Mouse (Mus musculus) forebrain, embryonic 11.5 days (tissue): ENCODE measurements around the gene Cd82. TPM values are rescaled to one million over a fixed set of nuclear protein-coding genes. Genes with fewer than 3 reads are reported as not detected.

Experiments
- ATAC-seq: fragments of 200-750 bp; cut with Nextera tagmentation; replicated peaks from 2 replicates; pipeline ENCODE4 v1.8.0; 2017; ENCODE audit warnings: moderate TSS enrichment; ENCODE audit not compliant: low FRiP score
- DNase-seq: peaks from one replicate; pipeline ENCODE4 v3.0.0-alpha.2; 2017; ENCODE audit warnings: low spot score
- H3K27ac ChIP-seq: fragments of 300-500 bp; sonication (generic); 2 replicates; pipeline ENCODE4 v1.5.1; 2014; ENCODE audit warnings: low read depth, low read length
- H3K27me3 ChIP-seq: fragments of 300-500 bp; sonication (generic); 2 replicates; pipeline ENCODE4 v1.6.1; 2014; ENCODE audit warnings: mild to moderate bottlenecking, low read length, mixed read lengths; ENCODE audit not compliant: control insufficient read depth, insufficient read depth
- H3K36me3 ChIP-seq: fragments of 300-500 bp; sonication (generic); 2 replicates; pipeline ENCODE4 v1.6.1; 2014; ENCODE audit warnings: mild to moderate bottlenecking, low read length, moderate library complexity, mixed read lengths; ENCODE audit not compliant: control insufficient read depth, insufficient read depth
- H3K4me1 ChIP-seq: fragments of 300-500 bp; sonication (generic); replicated peaks from 2 replicates; pipeline ENCODE4 v1.6.1; 2014; ENCODE audit warnings: low read length, mixed read lengths; ENCODE audit not compliant: control insufficient read depth, insufficient read depth
- H3K4me2 ChIP-seq: fragments of 300-500 bp; sonication (generic); 2 replicates; pipeline ENCODE4 v1.6.1; 2014; ENCODE audit warnings: low read depth, mild to moderate bottlenecking, low read length, moderate library complexity, mixed read lengths; ENCODE audit not compliant: severe bottlenecking
- H3K4me3 ChIP-seq: fragments of 300-500 bp; sonication (generic); 2 replicates; pipeline ENCODE4 v1.5.1; 2014; ENCODE audit warnings: low read depth, low read length
- H3K9ac ChIP-seq: fragments of 300-500 bp; sonication (generic); 2 replicates; pipeline ENCODE4 v1.6.1; 2014; ENCODE audit warnings: low read length
- H3K9me3 ChIP-seq: fragments of 300-500 bp; sonication (generic); 2 replicates; pipeline ENCODE4 v1.6.1; 2016; ENCODE audit warnings: low read length, mixed read lengths; ENCODE audit not compliant: control insufficient read depth
- WGBS: fragments of 180-500 bp; shearing (Covaris S2); extraction: QIAGEN DNeasy Blood & Tissue Kit; methylation state at CpG from one replicate; pipeline ENCODE4 v1.1.7; 2014; 5-methylcytosine and 5-hydroxymethylcytosine counted together
- polyA plus RNA-seq: library from polyadenylated mRNA; unstranded; fragments of >200 nt; fragmentation: Nextera tagmentation; extraction: Ambion mirVana; gene quantifications from 2 replicates; pipeline ENCODE4 v1.2.1, GENCODE M21; 2014

Gene Cd82
- polyA plus RNA-seq, 1 experiment from 2014 or later = 4.5 TPM

DNA sequence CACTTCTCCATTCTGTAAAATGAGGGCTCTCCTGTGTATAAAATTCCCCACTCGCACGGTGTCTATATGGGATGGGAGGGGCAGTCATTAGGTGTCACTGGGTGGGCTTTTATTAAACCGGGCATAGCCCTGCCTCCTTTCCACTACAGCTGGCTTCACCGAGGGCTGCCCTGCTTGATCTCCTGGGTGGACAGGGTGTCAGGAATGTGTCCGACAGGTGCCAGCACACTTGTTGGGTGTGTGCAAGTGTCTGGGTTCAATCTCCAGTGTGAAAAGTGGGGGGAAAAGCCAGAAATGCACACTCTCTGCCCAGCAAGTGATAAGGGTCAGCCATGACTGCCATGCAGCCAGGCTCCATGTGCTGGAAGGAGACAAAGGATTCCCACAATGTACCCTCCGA is 10.9 kb downstream of the Cd82 start:
- Histone ChIP-seq H3K36me3 (no peaks in the 10 kb centered on the region), H3K4me2 (no peak overlapping the region), H3K9me3 (no peaks in the 10 kb centered on the region), H3K27me3 (no peaks in the 10 kb centered on the region), H3K9ac (no peak overlapping the region), H3K4me3 (no peak overlapping the region), H3K4me1 (no peaks in the 10 kb centered on the region), H3K27ac (no peak overlapping the region)
- DNase-seq (no peak), ATAC-seq (no peak)
- 78% methylated on average over 6 of the region's 6 CpGs for WGBS

GRCm38 (mm10) chr2:93451219-93451938 is 11.6 kb downstream of the Cd82 start:
- no peak for ATAC-seq
- Histone ChIP-seq H3K4me3 (no peak overlapping the region), H3K27me3 (no peaks in the 10 kb centered on the region), H3K27ac (no peak overlapping the region), H3K9me3 (no peaks in the 10 kb centered on the region), H3K4me1 (no peaks in the 10 kb centered on the region), H3K9ac (no peak overlapping the region), H3K36me3 (no peaks in the 10 kb centered on the region), H3K4me2 (no peak overlapping the region)
- WGBS = 61% methylated on average over 6 of the region's 6 CpGs
- no peak for DNase-seq

- DNase-seq (no peak), ATAC-seq (no peak)
- Histone ChIP-seq H3K27ac (no peak overlapping the region), H3K9me3 (no peaks in the 10 kb centered on the region), H3K27me3 (no peaks in the 10 kb centered on the region), H3K4me1 (no peaks in the 10 kb centered on the region), H3K4me2 (no peak overlapping the region), H3K9ac (no peak overlapping the region), H3K4me3 (no peak overlapping the region), H3K36me3 (no peaks in the 10 kb centered on the region)
- 84% methylated on average over 7 of the region's 7 CpGs for WGBS
Measured at GRCm38 (mm10) chr2:93450695-93451094, 12.2 kb downstream of the Cd82 start.

- H3K27ac ChIP-seq = no peak overlapping the region
- no peak for DNase-seq
- no peak for ATAC-seq
- no peaks in the 10 kb centered on the region for H3K4me1 ChIP-seq
- WGBS = 81% methylated on average over 2 of the region's 2 CpGs
- no peak overlapping the region for H3K4me3 ChIP-seq
- H3K4me2 ChIP-seq = no peak overlapping the region
- H3K27me3 ChIP-seq = no peaks in the 10 kb centered on the region
- H3K9me3 ChIP-seq = no peaks in the 10 kb centered on the region
- H3K36me3 ChIP-seq = no peaks in the 10 kb centered on the region
- no peak overlapping the region for H3K9ac ChIP-seq
Measured at GRCm38 (mm10) chr2:93449657-93450056, 13.3 kb downstream of the Cd82 start.

DNA sequence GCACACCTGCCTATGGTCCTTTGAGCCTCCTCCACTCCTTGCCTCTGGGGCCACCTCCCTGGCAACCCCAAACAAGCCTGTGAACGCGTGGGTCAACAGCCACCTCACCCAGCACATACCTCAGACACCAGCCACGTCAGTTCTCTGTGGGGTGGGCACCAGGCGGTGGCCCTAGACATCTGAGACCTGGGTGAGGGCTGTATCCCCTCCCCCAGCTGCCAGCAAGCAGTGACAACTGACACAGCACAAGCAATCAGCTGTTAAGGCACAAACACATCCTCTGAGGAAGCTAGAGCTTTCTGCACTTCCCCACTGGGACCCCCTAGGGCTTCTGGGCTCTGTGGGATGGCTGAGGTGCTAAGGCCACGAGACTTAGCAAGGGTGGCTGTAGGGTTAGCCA is 14.2 kb downstream of the Cd82 start:
- no peak overlapping the region for H3K27ac ChIP-seq
- no peaks in the 10 kb centered on the region for H3K36me3 ChIP-seq
- DNase-seq (no peak), ATAC-seq (no peak)
- H3K27me3 ChIP-seq = no peaks in the 10 kb centered on the region
- WGBS = 54% methylated on average over 5 of the region's 5 CpGs
- H3K4me1 ChIP-seq = no peaks in the 10 kb centered on the region
- no peak overlapping the region for H3K4me2 ChIP-seq
- H3K9me3 ChIP-seq = no peaks in the 10 kb centered on the region
- no peak overlapping the region for H3K4me3 ChIP-seq
- no peak overlapping the region for H3K9ac ChIP-seq

GRCm38 (mm10) chr2:93447500-93448249 is 15.3 kb downstream of the Cd82 start:
- H3K27ac ChIP-seq = no peak overlapping the region
- H3K4me2 ChIP-seq = no peak overlapping the region
- no peak overlapping the region; the same call in 1 of the 2 replicates for H3K9ac ChIP-seq
- H3K36me3 ChIP-seq = no peaks in the 10 kb centered on the region
- H3K9me3 ChIP-seq = no peaks in the 10 kb centered on the region
- 64% methylated on average over 6 of the region's 6 CpGs for WGBS
- no peaks in the 10 kb centered on the region for H3K27me3 ChIP-seq
- no peaks in the 10 kb centered on the region for H3K4me1 ChIP-seq
- DNase-seq (no peak), ATAC-seq (no peak)
- H3K4me3 ChIP-seq = no peak overlapping the region

DNA sequence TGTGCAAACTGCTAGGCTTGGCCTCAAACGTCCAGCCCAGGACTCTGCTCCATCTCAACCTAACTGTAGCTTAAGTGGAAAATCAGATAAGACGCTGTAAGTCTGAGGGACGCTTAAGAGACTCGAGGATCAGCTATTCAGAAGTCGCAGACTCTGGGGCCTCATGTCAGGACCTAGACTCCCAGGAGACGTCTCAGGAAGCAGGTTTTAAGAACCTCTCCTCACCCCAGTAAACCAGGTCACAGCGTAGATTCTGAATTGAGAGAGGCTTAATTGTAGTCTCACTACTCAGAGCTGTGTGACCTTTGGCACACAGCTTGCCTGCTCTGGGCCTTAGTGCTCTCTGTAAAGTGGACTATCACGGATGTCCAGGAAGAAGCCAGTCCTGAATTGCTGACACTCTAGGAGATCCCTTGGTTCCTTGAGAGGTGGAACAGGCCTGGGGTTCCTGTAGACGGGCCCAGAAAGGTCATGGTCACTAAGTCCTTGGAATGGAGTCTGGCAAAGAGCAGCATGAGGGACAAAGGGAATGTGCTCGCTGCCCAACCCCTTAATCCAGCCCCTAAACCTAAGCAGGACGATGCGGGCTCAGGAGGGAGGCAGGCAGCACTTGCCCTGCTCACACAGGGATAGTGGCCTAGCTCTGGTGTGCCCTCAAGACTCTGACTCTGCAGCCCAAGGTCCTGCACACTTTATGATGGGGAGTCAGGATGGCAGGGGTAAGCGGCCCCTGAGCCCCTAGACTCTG is 16.2 kb downstream of the Cd82 start:
- Histone ChIP-seq H3K9me3 (no peaks in the 10 kb centered on the region), H3K4me2 (no peak overlapping the region), H3K9ac (no peak overlapping the region), H3K36me3 (no peaks in the 10 kb centered on the region), H3K27me3 (no peaks in the 10 kb centered on the region), H3K4me1 (no peaks in the 10 kb centered on the region), H3K4me3 (no peak overlapping the region), H3K27ac (no peak overlapping the region)
- ATAC-seq = no peak
- WGBS = 54% methylated on average over 13 of the region's 13 CpGs
- DNase-seq = no peak

- no peak for ATAC-seq
- no peaks in the 10 kb centered on the region for H3K4me1 ChIP-seq
- DNase-seq = no peak
- no peak overlapping the region for H3K4me3 ChIP-seq
- H3K9me3 ChIP-seq = no peaks in the 10 kb centered on the region
- no peak overlapping the region for H3K4me2 ChIP-seq
- no peak overlapping the region for H3K9ac ChIP-seq
- no peaks in the 10 kb centered on the region for H3K36me3 ChIP-seq
- WGBS = 89% methylated on average over 5 of the region's 5 CpGs
- H3K27me3 ChIP-seq = no peaks in the 10 kb centered on the region
- no peak overlapping the region for H3K27ac ChIP-seq
Measured at GRCm38 (mm10) chr2:93445237-93445651, 17.7 kb downstream of the Cd82 start.
